Mouse (Mus musculus) hindbrain, embryonic 13.5 days (tissue): ENCODE data around the gene Jdp2. TPM values are rescaled to one million over a fixed set of nuclear protein-coding genes. Genes with fewer than 3 reads are reported as not detected.

Experiments
- ATAC-seq: fragments of 200-750 bp; cut with Nextera tagmentation; 2 replicates; pipeline ENCODE4 v1.8.0; 2017; ENCODE audit warnings: moderate TSS enrichment; ENCODE audit not compliant: low FRiP score
- H3K27ac ChIP-seq: fragments of 300-500 bp; sonication (generic); 2 replicates; pipeline ENCODE4 v1.5.1; 2015; ENCODE audit warnings: inconsistent platforms, mild to moderate bottlenecking, moderate library complexity
- H3K27me3 ChIP-seq: fragments of 300-500 bp; sonication (generic); 2 replicates; pipeline ENCODE4 v1.6.1; 2015; ENCODE audit warnings: mild to moderate bottlenecking, inconsistent platforms
- H3K36me3 ChIP-seq: fragments of 300-500 bp; sonication (generic); 2 replicates; pipeline ENCODE4 v1.6.1; 2015; ENCODE audit warnings: mild to moderate bottlenecking, inconsistent platforms
- H3K4me1 ChIP-seq: fragments of 300-500 bp; sonication (generic); replicated peaks from 2 replicates; pipeline ENCODE4 v1.6.1; 2015; ENCODE audit warnings: inconsistent platforms
- H3K4me2 ChIP-seq: fragments of 300-500 bp; sonication (generic); 2 replicates; pipeline ENCODE4 v1.6.1; 2015; ENCODE audit warnings: inconsistent platforms, mild to moderate bottlenecking, moderate library complexity
- H3K4me3 ChIP-seq: fragments of 300-500 bp; sonication (generic); 2 replicates; pipeline ENCODE4 v1.5.1; 2015; ENCODE audit warnings: mild to moderate bottlenecking, inconsistent platforms
- H3K9ac ChIP-seq: fragments of 300-500 bp; sonication (generic); 2 replicates; pipeline ENCODE4 v1.6.1; 2015; ENCODE audit warnings: mild to moderate bottlenecking, inconsistent platforms
- H3K9me3 ChIP-seq: fragments of 300-500 bp; sonication (generic); 2 replicates; pipeline ENCODE4 v1.6.1; 2016; ENCODE audit warnings: inconsistent platforms
- WGBS: fragments of 180-500 bp; shearing (Covaris S2); methylation state at CpG from one replicate; pipeline ENCODE4 v1.1.7; 2015; 5-methylcytosine and 5-hydroxymethylcytosine counted together
- polyA plus RNA-seq: library from polyadenylated mRNA; unstranded; fragments of >200 nt; fragmentation: Nextera tagmentation; extraction: Ambion mirVana; gene quantifications from 2 replicates; pipeline ENCODE4 v1.2.1, GENCODE M21; 2015

The Jdp2 gene
- polyA plus RNA-seq, 1 experiment from 2014 or later = 0.42 TPM

DNA sequence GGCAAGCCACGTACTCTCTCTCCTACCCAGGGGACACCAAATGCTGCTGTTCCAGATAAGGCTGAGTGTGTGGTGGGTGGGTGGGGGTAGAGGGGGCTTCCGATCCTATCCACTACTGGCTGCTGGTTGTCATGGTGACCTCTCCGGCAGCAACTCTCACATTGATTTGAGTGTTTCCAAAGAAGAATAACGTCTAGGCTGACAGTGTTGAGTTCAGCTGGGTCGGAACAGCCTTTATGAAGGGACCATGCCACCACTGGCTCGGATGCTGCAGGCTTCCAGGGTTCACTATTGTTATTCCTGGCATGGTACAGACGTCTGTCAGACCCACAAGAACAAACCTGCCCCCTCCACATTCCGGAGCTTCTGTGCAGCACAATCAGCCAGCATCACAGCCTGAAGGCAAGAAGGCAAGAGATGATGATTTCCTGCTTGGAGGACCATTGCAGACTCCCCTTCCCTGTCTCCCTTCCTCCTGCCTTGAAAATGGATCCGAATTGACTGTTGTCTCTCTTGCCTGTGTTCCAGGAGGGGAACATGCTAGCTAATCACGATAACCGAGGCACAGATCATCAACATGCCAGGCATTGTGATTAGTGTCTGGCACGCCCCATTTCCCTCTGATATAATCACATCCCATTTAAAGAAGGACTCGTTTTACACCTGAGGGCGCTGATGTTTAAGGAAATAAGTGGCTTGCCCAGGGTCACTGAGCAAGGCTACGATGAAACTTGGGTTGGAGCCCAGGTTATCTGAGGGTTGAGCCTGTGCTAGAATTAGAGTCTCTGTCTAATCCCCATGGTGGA, 17.4 kb upstream of the Jdp2 start:
- peak overlapping the region; percentile 87 for H3K27ac ChIP-seq
- H3K36me3 ChIP-seq = no peaks in the 10 kb centered on the region
- 19% methylated on average over 15 of the region's 15 CpGs for WGBS
- peak; percentile 82 for ATAC-seq
- H3K9ac ChIP-seq = peak overlapping the region; percentile 55
- H3K9me3 ChIP-seq = no peaks in the 10 kb centered on the region
- H3K4me3 ChIP-seq = 0 out of 2 replicates have a peak overlapping the region, but pooled peaks have one; percentile 16
- H3K4me2 ChIP-seq = peak overlapping the region; percentile 48
- H3K4me1 ChIP-seq = peaks cover 26% of the 10 kb centered on the region
- no peaks in the 10 kb centered on the region for H3K27me3 ChIP-seq

DNA sequence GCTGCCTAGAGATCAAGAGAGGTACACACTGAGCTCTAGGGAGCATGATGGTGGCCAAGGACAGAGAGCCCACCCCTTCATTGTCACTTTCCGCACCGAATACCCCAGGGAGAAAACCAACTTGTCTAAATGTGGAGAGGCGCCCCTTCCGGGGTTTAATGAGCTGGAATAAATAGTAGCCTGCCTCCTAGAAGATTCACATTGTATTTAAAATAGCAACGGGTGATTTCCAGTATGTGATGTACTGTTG, 16.8 kb upstream of the Jdp2 start:
- 30% methylated on average over 5 of the region's 5 CpGs for WGBS
- H3K36me3 ChIP-seq = no peaks in the 10 kb centered on the region
- no peaks in the 10 kb centered on the region for H3K9me3 ChIP-seq
- no peak overlapping the region for H3K4me3 ChIP-seq
- peak overlapping the region; percentile 87 for H3K27ac ChIP-seq
- no peak overlapping the region for H3K9ac ChIP-seq
- no peaks in the 10 kb centered on the region for H3K27me3 ChIP-seq
- peak overlapping the region; percentile 48; the same call in 1 of the 2 replicates for H3K4me2 ChIP-seq
- ATAC-seq = peak; percentile 38; the same call in 1 of the 2 replicates
- H3K4me1 ChIP-seq = peaks cover 26% of the 10 kb centered on the region

DNA sequence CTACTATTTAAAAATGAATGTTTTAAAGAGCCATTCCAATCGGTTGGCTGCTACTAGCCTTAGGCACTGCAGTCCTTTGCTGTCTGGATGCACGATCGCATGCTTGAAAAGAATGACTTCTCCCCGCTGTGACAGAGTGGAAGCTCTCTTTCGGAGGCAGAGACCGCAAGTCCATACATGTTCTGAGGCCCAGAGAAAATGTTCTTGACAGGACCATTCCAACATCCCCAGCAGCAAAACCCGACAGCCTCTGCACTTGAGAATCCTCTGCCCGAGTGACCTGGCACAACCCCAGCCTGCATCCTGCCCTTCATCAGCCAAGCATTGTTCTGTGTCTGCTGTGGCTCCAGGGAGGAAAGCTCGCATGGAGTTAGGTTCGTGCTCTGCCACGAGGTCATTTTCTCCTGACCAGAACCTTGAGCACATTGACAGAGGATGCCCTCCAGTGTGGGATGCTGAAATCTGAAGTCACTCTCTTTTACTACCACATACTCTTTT, 13.0 kb upstream of the Jdp2 start:
- Histone ChIP-seq H3K4me2 (no peak overlapping the region), H3K9ac (no peak overlapping the region), H3K36me3 (no peaks in the 10 kb centered on the region), H3K9me3 (no peaks in the 10 kb centered on the region), H3K27ac (peak overlapping the region; percentile 12; the same call in 1 of the 2 replicates), H3K4me1 (peaks cover 23% of the 10 kb centered on the region), H3K27me3 (no peaks in the 10 kb centered on the region), H3K4me3 (no peak overlapping the region)
- 67% methylated on average over 11 of the region's 11 CpGs for WGBS
- no peak for ATAC-seq

DNA sequence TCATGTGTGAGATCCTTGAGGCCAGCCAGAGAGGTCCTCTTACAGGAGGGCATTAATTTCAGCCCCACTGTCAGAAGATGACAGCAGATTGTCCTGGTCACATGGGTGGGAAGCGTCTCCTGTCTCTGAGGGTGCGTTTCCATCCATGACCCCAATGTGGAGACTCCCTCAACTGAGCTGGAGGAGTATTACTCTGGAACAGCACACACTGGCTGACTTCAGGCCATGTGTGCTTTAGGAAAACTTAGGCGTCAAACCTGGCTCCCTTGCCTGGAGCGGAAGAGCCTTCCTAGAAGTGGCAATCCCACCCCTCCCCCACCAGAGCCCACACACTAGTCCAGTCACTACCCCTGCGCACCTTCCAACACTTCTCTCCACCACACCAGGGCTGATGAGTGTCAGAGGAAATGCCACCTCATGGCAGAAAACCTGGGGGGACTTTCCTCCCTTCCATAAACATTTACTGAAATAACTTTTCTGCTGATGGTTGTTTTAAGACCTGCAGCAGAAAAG, 8.9 kb upstream of the Jdp2 start:
- no peak overlapping the region for H3K9ac ChIP-seq
- no peaks in the 10 kb centered on the region for H3K9me3 ChIP-seq
- no peak for ATAC-seq
- H3K4me1 ChIP-seq = 0 out of 2 replicates have a peak, but pooled peaks cover 5% of the 10 kb centered on the region
- no peaks in the 10 kb centered on the region for H3K36me3 ChIP-seq
- no peak overlapping the region for H3K4me3 ChIP-seq
- no peak overlapping the region for H3K4me2 ChIP-seq
- 75% methylated on average over 5 of the region's 5 CpGs for WGBS
- H3K27me3 ChIP-seq = no peaks in the 10 kb centered on the region
- H3K27ac ChIP-seq = no peak overlapping the region

DNA sequence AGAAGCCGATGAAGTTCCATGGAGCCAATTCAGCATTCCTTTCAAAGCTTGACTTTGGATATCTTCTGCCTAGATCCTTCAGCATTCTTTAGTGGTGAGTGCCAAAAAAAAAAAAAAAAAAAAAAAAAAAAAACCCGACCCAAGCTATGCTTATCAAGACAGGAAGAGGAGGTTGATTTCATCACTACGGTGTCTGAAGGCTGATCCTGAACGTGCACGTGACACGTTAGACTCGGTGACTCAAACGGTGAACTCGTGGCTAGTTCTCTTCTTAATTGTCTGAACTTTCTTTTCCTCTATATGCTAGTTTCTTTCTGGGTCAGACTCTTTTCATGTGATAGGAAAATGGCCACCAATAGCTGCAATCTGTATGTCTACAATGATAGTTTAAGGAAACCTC, 5.9 kb upstream of the Jdp2 start:
- H3K4me3 ChIP-seq = no peak overlapping the region
- WGBS = 83% methylated on average over 9 of the region's 9 CpGs
- H3K4me1 ChIP-seq = peaks cover 7% of the 10 kb centered on the region
- ATAC-seq = no peak
- H3K9ac ChIP-seq = no peak overlapping the region
- 0 out of 2 replicates have a peak, but pooled peaks cover 4% of the 10 kb centered on the region for H3K27me3 ChIP-seq
- no peaks in the 10 kb centered on the region for H3K9me3 ChIP-seq
- H3K36me3 ChIP-seq = no peaks in the 10 kb centered on the region
- no peak overlapping the region for H3K27ac ChIP-seq
- no peak overlapping the region for H3K4me2 ChIP-seq

DNA sequence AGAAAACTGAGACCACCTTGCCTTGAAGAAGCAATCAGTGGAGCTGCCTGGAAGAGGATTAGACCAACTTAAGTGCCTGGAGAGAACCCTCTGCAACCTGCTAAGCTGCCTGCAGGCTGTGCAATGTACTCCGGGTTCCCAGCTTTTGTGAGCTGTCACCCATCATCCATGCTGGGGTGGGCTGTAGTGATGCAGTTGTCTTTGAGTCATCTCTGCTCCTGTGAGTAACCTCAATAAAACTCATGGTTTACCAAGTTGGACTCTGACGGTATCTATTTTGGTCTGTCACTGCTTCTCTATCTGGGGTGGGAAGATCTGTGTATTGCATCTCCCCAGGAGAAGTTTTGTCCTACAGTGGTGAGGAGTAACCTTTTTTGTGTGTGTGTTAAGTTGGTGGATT, 4.4 kb upstream of the Jdp2 start:
- Histone ChIP-seq H3K4me3 (no peak overlapping the region), H3K27ac (no peak overlapping the region), H3K36me3 (no peaks in the 10 kb centered on the region), H3K9ac (no peak overlapping the region), H3K27me3 (0 out of 2 replicates have a peak, but pooled peaks cover 4% of the 10 kb centered on the region), H3K4me1 (peaks cover 14% of the 10 kb centered on the region), H3K9me3 (no peaks in the 10 kb centered on the region), H3K4me2 (no peak overlapping the region)
- WGBS = 92% methylated on average over 2 of the region's 2 CpGs
- no peak for ATAC-seq

DNA sequence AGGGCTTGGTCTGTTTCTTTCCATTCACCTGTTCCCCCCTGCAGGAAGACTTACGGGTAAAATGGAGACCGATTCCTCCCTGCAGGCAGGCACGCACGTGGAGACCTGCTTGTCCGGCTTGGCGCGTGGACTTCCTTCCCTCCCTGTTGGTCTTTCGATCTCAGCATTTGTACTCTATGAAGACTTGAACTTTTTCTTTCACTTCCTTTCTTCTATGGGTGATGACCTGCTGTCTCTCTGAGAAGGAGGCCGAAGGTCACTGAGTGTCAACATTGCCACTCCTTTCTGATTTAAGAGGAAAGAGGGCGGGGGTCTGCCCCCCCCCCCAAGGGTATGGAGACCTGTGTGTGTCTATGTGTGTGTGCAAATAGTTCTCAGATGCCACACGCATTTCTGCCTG, 774 bp upstream of the Jdp2 start:
- H3K4me1 ChIP-seq = peaks cover 49% of the 10 kb centered on the region
- peak overlapping the region; percentile 87 for H3K4me3 ChIP-seq
- WGBS = 42% methylated on average over 11 of the region's 11 CpGs
- peak overlapping the region; percentile 83 for H3K4me2 ChIP-seq
- H3K27ac ChIP-seq = peak overlapping the region; percentile 94
- H3K9ac ChIP-seq = peak overlapping the region; percentile 96; the same call in 1 of the 2 replicates
- no peaks in the 10 kb centered on the region for H3K36me3 ChIP-seq
- ATAC-seq = no peak
- no peaks in the 10 kb centered on the region for H3K9me3 ChIP-seq
- 0 out of 2 replicates have a peak, but pooled peaks cover 8% of the 10 kb centered on the region for H3K27me3 ChIP-seq

DNA sequence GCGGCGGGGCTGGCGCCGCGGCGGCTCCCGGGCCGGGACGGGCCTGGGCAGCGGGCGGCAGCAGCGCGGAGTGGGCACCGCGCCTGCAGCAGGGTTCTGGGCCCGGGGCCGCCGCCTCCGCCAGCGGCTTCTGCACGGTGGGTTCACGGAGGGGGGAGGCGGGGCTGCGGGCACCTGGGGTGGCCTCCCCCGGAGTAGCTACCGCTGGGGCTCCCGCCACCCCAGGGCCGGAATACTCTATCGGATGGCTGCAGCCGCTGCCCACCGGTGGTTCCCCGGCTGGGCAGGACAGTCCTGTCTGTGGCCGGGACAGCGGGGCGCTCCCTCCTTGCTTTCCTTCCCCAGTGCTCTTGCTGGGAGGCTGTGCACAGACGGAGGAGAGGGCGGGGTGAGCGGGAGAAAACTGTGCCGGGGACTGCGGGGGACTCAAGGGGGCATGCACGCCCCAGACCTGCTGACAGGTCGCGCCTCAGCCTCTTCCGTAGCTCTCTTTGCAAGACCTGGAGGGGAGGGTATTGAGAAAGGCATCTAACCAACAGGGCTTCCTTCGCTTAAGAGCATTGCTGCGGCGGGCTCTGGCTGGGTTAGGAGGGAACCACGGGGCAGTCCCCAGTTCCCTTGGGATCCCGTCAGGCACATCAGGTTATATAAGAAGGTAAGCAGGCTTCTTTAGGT, 788 bp downstream of the Jdp2 start:
- Histone ChIP-seq H3K4me1 (peaks cover 63% of the 10 kb centered on the region), H3K27ac (peak overlapping the region; percentile 94), H3K9me3 (no peaks in the 10 kb centered on the region), H3K4me3 (peak overlapping the region; percentile 87), H3K4me2 (peak overlapping the region; percentile 83), H3K36me3 (no peaks in the 10 kb centered on the region), H3K27me3 (0 out of 2 replicates have a peak, but pooled peaks cover 8% of the 10 kb centered on the region), H3K9ac (peak overlapping the region; percentile 96)
- peak; percentile 72 for ATAC-seq
- WGBS = under 1% methylated on average over 35 of the region's 49 CpGs

DNA sequence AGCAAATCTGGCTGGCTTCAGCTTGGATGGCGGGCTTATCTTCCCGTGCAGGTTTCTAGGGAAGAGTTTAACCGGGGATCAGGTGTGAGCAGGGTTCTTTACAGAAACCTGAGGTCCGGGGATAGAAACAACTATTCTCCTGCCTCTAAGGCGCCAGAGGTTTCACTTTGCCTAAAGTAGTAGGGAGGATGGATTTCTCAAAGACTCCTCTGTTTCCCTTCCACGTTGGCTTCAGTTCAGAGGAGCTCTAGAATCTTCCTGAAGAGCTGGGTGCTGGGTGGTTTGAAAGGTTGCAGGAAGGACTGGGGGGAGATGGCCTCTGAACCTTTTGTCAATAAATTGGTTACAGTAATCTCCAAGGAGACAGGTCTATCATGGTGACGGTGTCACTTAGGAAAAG, 1.8 kb downstream of the Jdp2 start:
- H3K27me3 ChIP-seq = 0 out of 2 replicates have a peak, but pooled peaks cover 8% of the 10 kb centered on the region
- peaks cover 71% of the 10 kb centered on the region for H3K4me1 ChIP-seq
- H3K36me3 ChIP-seq = no peaks in the 10 kb centered on the region; the same call in 1 of the 2 replicates
- 49% methylated on average over 7 of the region's 7 CpGs for WGBS
- H3K9ac ChIP-seq = peak overlapping the region; percentile 96
- no peaks in the 10 kb centered on the region for H3K9me3 ChIP-seq
- no peak overlapping the region for H3K27ac ChIP-seq
- peak overlapping the region; percentile 83 for H3K4me2 ChIP-seq
- H3K4me3 ChIP-seq = peak overlapping the region; percentile 87
- no peak for ATAC-seq

DNA sequence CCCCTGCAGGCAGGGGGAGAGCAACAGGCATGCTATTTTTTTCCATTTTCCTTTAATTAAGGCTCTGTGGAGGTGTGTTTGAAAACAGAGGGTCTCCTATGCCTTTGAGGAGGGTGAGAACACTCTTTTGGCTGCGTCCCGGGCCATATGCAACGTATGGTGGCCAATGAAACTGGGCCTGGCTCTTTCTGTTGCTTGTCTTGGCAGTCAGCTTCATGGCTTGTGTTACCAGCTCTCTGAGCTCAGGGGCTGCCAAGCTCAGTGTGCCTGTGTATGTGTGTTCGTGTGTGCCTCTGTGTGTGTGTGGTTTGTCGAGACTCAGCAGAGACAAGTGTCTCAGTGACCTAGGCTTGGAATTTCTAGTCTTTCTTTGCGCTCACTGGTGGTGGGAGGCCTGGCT, 2.7 kb downstream of the Jdp2 start:
- Histone ChIP-seq H3K9ac (no peak overlapping the region), H3K27ac (no peak overlapping the region), H3K9me3 (no peaks in the 10 kb centered on the region), H3K4me3 (peak overlapping the region; percentile 87; the same call in 1 of the 2 replicates), H3K27me3 (0 out of 2 replicates have a peak, but pooled peaks cover 4% of the 10 kb centered on the region), H3K36me3 (no peaks in the 10 kb centered on the region; the same call in 1 of the 2 replicates), H3K4me1 (peaks cover 71% of the 10 kb centered on the region), H3K4me2 (peak overlapping the region; percentile 83)
- ATAC-seq = no peak
- 90% methylated on average over 6 of the region's 6 CpGs for WGBS

DNA sequence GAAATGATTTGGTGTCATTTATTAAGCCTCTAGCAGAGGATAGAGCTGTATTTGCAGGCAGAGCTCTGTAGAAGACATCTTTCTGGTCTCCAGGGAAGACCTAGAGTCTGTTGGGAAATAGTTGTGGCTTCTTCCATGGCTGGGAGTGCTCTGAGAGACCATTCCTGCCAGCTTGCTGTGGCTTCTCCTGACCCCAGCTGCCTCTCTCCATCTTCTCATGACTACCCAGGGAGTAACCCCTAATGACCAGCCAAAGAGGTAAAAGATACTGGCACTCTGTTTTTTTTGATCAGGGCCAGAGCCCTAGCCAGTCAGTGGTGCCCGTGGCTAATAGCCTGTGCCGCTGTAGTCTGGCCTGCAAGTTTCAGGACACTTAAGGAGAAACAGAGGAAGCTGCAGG, 3.3 kb downstream of the Jdp2 start:
- no peaks in the 10 kb centered on the region for H3K9me3 ChIP-seq
- H3K4me2 ChIP-seq = 0 out of 2 replicates have a peak overlapping the region, but pooled peaks have one; percentile 2
- H3K4me3 ChIP-seq = no peak overlapping the region
- no peaks in the 10 kb centered on the region; the same call in 1 of the 2 replicates for H3K36me3 ChIP-seq
- no peak overlapping the region for H3K27ac ChIP-seq
- peaks cover 74% of the 10 kb centered on the region for H3K4me1 ChIP-seq
- 76% methylated on average over 2 of the region's 2 CpGs for WGBS
- H3K9ac ChIP-seq = no peak overlapping the region
- no peak for ATAC-seq
- 0 out of 2 replicates have a peak, but pooled peaks cover 4% of the 10 kb centered on the region for H3K27me3 ChIP-seq

DNA sequence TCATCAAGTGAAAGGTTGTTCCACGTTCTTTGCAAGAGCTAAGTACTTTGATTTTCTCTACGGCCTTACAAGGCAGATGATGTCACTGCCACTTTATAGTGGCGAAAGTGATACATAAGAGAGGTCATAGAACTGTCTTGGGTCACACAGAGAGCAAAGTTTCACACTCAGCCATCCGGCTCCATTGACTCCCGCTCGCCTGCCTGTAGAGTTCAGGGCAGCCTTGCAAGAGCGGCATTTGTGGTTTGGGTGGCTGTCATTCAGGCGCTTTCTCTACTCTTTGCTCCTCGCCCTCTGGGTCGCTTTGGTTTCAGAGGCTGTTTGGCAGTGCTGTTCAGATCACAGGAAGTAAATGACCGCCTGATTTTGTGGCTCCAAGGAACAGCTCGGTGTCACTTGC, 4.0 kb downstream of the Jdp2 start:
- Histone ChIP-seq H3K9ac (no peak overlapping the region), H3K4me3 (no peak overlapping the region), H3K4me2 (no peak overlapping the region), H3K4me1 (peaks cover 69% of the 10 kb centered on the region), H3K9me3 (no peaks in the 10 kb centered on the region), H3K27me3 (0 out of 2 replicates have a peak, but pooled peaks cover 4% of the 10 kb centered on the region), H3K27ac (no peak overlapping the region), H3K36me3 (no peaks in the 10 kb centered on the region; the same call in 1 of the 2 replicates)
- 80% methylated on average over 12 of the region's 12 CpGs for WGBS
- ATAC-seq = no peak
